Mouse (Mus musculus): ENCODE measurements around the gene Sdc1.

DNA sequence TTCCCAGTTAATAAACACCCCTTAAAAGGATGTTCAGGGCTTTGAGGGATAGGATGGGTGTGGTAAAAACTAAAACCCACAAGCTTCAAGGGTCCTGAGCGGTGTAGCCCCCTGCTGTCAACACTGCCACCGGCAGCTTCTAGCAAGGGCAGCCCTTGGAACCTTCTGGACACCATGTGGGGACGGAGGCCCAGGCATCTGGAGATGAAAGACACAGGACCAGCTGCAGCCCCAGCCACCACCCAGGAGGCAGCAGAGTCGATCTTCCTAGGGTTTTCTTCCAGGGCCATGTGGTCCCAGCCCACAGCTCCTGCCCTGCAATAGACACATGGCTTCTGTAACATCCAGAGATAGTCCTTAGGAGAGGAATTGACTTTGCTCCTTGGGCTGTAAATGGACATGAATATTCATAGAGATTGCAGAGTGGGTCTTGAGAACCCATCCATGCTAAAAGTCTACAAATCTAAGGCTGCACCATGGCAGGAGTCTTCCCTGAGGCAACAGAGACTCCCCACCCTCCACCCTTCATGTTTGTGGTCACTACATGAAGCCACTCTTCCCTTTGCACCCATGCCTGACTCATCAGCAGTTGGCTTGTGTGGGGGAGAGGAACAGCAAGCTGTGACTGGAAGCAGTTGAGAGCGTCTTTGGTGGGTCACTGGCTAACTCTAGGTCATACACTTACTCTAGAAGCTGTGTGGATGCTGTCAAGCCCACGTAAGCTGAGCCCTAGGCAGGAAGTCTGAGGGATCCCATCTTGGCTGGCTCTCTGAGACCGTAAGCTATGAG lies 34.0 kb downstream of the Sdc1 start:
- TF ChIP-seq CTCF (IDR thresholded peaks at IDR 0.05; ENCODE audit: insufficient read depth, low read length) (no peak), POLR2A (IDR thresholded peaks at IDR 0.05; ENCODE audit: borderline replicate concordance, extremely low read depth, low read depth, low read length) (no peak)

All from lung, adult 2 months (tissue).